Mouse (Mus musculus) gonadal fat pad, adult 2 months (tissue): ENCODE measurements around the gene Rangrf. TPM values are rescaled to one million over a fixed set of nuclear protein-coding genes. Genes with fewer than 3 reads are reported as not detected.
"Not testable (repeated sequence)": the region's sequence is repeated elsewhere in the genome, so short reads cannot be mapped to it uniquely, and the experiment has no call there.

Experiments used
- DNase-seq: peaks from one replicate; pipeline ENCODE4 v3.0.0-alpha.2; 2012; ENCODE audit warnings: low read depth
- polyA plus RNA-seq: library from polyadenylated mRNA; depleted of rRNA; stranded (reverse); fragments of >200 nt; gene quantifications from 2 replicates; pipeline ENCODE4 v1.2.3, GENCODE M21; 2012; rRNA removed

Gene Rangrf
- polyA plus RNA-seq: 31.1 and 40.2 TPM in 2 replicates

GRCm38 (mm10) chr11:68975085-68975484, at the start of gene Rangrf:
Rangrf (minus strand) TSS chr11:68975185.
- no peak for DNase-seq

DNA sequence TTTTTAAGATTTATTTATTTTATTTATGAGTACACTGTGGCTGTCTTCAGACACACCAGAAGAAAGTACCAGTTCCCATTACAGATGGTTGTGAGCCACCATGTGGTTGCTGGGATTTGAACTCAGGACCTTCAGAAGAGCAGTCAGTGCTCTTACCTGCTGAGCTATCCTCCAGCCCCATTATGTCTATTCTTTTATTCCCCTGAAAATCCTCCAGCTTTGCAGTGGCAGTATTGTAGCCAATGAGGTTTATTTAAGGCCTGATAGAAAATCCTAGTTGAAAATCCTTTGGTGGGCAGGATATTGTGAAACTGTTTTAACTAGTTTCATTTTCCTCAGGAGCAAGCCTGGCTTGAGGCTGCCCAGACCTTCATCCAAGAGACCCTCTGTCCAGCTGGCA, 45.7 kb upstream of the Rangrf start:
- no peak for DNase-seq

DNA sequence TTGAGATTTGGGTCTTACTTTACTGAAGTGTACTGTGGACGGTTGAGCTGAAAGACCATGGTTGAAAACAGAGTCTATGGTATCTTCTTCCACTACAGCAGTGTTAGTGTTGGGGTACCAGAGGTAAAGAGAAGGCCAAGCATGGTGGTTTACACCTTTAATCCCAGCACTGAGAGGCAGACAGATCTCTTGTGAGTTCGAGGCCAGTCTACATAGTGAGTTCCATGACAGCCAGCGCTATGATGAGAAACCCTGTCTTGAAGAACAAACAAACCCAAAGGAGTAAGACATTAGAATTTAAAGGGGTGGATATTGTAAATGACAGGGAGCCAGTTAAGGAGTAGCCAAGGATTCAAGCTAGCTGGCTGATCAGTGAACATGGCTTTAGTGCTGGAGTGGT, 41.8 kb upstream of the Rangrf start:
- no peak for DNase-seq

GRCm38 (mm10) chr11:69015644-69016441, 40.9 kb upstream of the Rangrf start, which contains the start of gene Ctc1:
Ctc1 (plus strand) TSS chr11:69015911.
- peak; percentile 49 for DNase-seq

DNA sequence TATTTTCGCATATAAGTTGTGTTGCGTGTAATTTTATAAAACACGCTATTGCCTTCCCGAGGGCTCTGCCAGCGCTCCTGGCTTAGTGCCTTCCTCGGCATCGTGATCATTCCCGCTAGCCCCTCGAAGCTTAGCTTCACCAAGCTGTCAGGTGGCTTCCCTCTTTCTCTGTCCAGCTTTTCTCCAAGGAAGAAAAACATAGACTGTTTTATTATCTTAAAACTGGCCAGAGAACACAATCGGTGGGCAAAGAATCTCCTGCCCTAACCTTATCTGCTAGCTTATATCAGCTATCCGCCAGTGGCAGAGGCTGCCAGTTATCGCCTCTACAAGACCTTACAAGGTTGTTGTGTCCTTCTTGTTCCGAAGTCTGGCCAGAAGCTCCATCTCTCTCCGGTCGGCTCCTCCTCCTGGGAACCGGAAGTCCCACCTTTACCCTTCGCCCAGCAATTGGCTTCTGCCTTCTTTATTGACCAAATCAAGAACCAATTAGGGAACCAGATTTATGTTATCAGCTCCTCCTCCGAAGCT, 37.2 kb upstream of the Rangrf start:
- DNase-seq: peak; percentile 65

- DNase-seq: not testable (repeated sequence)
These were observed 36.5 kb upstream of the Rangrf start for GRCm38 (mm10) chr11:69011445-69011844.

- DNase-seq: no peak
These were observed 35.7 kb upstream of the Rangrf start for GRCm38 (mm10) chr11:69010400-69011323.

DNA sequence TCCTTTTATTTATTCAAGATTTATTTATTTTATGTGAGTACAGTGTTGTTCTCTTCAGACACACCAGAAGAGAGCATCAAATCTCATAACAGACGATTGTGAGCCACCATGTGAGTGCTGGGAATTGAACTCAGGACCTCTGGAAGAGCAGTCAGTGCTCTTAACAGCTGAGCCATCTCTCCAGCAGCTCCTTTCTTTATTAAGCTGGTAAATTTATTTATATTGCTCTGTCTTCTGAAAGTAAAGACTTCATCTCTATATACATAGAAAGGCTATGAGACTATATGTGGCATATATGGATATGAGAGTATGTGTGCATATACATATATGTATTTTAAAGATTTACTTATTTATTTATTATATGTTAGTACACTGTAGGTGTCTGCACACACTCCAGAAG, 34.5 kb upstream of the Rangrf start:
- DNase-seq: no peak

- peak; percentile 42 for DNase-seq
These were observed 33.5 kb upstream of the Rangrf start, which contains the start of gene Pfas for GRCm38 (mm10) chr11:69008182-69009121. Pfas (minus strand) TSS chr11:69008460.

DNA sequence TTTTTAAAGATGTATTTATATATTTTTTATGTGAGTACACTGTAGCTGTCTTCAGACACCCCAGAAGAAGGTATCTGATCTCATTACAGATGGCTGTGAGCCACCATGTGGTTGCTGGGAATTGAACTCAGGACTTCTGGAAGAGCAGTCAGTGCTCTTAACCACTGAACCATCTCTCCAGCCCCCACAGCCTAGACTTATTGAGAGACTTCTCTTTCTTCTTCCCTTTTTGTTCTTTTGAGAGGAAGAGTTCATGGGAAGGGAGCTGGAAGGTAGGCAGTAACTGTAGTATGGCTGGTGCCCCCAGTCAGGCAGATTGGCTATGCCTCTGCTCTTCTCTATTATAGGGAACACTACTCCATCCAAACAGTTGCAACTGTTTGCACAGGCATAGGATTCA, 31.6 kb upstream of the Rangrf start:
- not testable (repeated sequence) for DNase-seq

- no peak for DNase-seq
These were observed 30.2 kb upstream of the Rangrf start for GRCm38 (mm10) chr11:69005193-69005592.

GRCm38 (mm10) chr11:69003592-69003991, 28.6 kb upstream of the Rangrf start:
- no peak for DNase-seq

DNA sequence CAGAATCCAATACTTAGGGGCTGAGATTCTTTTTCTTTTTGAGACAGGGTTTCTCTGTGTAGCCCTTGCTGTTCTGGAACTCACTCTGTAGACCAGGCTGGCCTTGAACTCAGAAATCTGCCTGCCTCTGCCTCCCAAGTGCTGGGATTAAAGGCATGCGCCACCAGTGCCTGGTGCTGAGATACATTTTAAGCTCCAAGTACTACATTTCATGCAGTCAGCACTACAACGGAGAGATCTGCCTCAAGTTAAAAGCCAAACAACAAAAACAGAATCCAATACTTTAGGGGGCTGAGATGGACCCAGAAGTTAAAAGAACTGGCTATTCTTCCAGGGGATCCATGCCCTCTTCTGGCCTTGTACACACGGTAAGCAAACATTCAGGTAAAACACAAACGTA, 27.8 kb upstream of the Rangrf start:
- not testable (repeated sequence) for DNase-seq

DNA sequence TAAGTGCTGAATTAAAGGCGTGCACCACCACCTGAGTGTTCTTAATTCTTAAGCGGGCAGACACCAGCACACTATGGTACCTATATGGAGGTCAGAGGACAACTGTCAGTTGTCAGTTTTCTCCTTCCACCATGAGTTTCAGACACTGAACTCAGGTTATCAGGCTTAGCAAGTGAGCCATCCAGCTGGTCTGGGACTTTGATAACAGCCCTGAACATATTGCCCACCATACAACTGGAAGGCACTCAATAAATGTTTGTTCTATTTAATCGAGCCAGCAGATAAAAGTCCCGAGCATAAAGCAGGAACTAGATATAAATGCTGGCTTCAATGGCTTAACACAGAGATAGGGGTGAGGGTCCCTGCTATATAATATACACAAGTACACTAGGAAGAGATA, 22.1 kb upstream of the Rangrf start:
- no peak for DNase-seq

GRCm38 (mm10) chr11:68994377-68994776, 19.4 kb upstream of the Rangrf start:
- no peak for DNase-seq

DNA sequence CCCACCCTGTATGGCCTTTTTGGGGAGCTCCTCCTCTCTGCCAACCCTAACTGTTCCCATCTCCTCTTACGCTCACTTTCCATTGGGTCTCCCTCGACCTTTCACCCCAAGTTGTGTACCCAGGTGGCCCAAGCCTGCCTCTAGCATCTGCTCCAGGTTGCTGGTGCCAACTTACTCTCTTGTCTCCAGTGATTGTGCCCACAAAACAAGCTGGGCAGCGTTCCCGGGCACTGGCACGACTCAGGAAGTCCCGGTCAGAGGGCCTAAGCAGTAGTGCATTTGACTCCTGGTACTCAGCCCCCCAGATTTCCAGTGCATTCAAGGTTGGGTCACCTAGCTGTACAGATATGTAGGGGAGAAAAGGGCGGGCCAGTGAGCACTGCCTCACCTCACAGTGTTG, 18.1 kb upstream of the Rangrf start:
- no peak for DNase-seq

DNA sequence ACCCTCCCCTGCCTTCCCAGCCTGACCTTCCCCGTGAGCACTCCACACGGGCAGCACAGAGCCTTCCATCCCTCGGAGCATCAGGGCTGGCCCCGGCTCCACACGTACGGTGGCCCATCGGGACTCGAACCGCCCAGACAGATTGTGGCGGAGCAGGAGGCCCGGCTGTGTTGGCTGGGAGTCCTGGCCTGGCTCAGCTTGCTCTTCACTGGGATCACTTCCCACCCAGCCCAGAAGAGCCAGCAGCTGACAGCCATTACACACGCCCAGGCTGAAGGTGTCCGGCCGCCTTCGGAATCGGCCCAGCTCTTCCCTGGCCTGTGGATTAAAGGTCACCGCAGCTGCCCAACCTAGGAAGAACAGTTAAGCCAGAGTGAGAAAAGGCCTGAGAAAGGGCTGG, 13.4 kb upstream of the Rangrf start:
- DNase-seq: no peak

DNA sequence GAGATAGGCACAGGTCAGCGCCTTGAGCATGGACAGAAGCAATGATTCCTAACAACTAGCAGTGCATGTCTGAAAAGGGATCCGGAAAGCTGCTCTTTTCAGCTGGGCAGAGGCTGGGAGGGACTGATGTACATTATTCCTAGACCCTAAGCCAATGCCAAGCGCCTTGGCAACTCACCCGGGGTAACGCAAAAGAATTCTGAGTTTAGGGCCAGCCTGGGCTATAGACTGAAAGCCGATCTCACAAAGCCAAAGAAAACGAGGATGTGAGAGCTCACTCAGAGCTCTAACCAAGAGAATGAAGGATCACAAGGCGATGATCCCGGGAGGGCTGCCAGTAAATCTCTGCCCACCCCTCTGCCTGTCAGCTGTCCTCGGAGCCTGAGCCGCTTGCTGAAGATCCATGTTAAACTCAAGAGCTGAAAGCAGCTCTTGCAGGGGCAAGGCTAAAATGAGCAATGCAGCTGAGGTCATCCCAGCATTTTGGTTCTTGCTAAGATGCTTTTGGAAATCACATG, 12.4 kb upstream of the Rangrf start:
- no peak for DNase-seq

- DNase-seq: peak; percentile 73
These were observed 7.8 kb upstream of the Rangrf start for GRCm38 (mm10) chr11:68982639-68983369.

- peak; percentile 87 for DNase-seq
These were observed 5.9 kb upstream of the Rangrf start for GRCm38 (mm10) chr11:68980919-68981318.
